Mouse (Mus musculus) spleen, embryonic (tissue): ENCODE measurements around the gene Ugt3a1.
"Not testable (repeated sequence)": the region's sequence is repeated elsewhere in the genome, so short reads cannot be mapped to it uniquely, and the experiment has no call there.

Experiments used
- CTCF ChIA-PET: fragments of 350-600 bp; sonication (Branson Sonifier 250); formaldehyde crosslinking; loops from one replicate; lab custom pipeline; 2022; lab: Charles Lee

Ugt3a1 gene

DNA sequence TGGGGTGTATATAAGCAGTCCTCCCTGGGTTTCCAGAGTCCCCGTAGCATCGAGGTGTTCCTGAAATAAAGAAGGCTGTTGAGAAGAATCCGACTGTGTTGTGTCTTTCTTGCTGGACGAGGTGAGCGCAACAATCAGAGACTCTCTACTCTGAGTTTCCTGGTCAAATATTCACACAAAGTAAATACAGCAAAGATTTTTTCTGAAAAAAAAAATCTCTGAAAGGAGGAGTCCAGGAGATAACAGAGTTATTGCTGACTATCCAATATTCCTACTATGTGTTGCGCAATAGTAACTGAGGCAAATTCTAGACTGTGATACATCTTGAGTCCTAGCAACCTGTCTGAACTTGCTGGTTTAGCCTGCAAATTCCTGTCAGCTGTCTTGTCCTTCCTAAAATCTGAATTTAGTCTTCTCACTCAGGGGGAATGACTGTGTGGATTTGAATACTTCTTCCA lies at the start of gene Ugt3a1:
Gene Ugt3a1, plus strand, starts transcription at position 51 of the 458 bp plus-strand sequence.
- CTCF ChIA-PET = no interaction called here

DNA sequence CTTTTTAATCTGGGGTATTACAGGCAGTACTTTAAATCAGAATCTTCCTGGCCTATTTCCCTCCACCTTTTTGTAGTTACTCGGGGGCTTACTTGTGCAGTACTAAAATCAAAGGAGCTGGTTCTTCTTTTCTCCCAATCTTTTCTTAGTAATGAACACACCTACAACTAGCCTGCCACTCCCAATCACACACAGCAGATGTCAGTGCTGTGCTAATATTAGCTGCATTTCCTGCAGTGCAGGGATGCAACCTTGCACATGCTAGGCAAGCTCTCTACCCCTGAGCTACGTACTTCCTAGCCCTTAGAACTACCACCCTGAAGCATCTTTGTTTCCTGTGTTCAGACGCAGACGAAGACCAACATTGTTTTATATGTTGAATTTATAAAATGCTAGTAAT lies 45.8 kb upstream of the Ugt3a1 start:
- CTCF ChIA-PET = not testable (repeated sequence)

DNA sequence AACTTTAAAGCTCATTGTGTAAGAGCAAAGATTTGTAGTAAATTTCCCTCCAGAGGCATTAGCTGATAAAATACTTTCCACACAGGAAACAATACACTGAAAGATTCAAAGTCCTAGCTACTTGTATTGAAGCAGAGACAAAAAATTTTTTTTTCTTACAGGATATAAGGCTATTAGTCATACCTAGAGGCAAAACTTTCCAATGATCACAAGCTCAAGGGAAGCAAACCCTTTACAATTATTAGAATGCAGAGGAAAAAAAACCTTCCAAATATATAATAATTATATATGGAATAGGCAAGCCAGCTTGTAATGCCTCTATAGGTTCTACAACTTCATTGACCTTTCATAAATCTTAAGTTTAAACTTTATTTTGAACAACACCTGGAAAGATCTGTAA lies 30.3 kb upstream of the Ugt3a1 start:
- CTCF ChIA-PET = no interaction called here

GRCm38 (mm10) chr15:9252891-9253290 lies 23.8 kb upstream of the Ugt3a1 start:
- CTCF ChIA-PET = no interaction called here

- CTCF ChIA-PET = no interaction called here
Measured at GRCm38 (mm10) chr15:9260621-9261020, 16.1 kb upstream of the Ugt3a1 start.

- CTCF ChIA-PET = no interaction called here
Measured at GRCm38 (mm10) chr15:9271876-9272275, 4.8 kb upstream of the Ugt3a1 start.

DNA sequence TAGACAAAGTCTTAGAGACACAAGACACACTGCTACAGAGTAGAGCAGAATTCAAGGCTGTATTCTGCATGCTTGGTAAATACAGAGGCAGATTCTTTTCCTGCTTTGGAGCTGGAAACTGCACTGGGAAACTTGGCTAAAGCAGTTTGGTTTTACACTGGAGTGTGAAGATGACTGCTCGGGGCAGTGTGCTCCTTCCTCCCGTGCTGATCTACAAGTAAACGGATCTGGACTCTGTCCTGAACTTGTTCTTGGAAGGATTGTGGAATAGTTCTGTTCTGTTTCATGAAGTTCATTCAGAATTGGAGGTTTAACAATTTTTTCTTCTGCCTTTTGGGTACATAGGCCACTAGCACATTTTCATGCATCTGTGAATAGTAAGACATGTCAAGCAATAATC lies 2.3 kb downstream of the Ugt3a1 start:
- CTCF ChIA-PET = no interaction called here

- CTCF ChIA-PET = no interaction called here
Measured at GRCm38 (mm10) chr15:9279596-9279995, 2.9 kb downstream of the Ugt3a1 start.

DNA sequence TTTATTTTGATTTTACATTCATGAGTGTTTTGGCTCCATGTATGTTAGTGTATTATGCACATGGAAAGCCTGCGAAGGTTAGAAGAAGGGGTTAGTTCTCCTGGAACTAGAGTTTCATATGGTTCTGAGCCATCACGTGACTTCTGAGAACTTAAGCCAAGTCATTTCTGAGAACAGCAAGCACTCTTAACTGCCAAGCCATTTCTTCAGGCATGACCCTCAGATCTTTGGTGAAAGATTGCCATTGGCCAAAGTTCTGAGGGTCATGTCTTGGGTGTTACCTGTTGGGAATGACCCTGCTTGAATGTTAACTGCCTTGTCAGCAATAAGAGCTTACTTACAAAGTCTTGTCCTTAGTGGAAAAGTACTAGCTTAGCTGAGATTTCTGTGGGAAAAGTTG lies 6.5 kb downstream of the Ugt3a1 start:
- CTCF ChIA-PET = no interaction called here

DNA sequence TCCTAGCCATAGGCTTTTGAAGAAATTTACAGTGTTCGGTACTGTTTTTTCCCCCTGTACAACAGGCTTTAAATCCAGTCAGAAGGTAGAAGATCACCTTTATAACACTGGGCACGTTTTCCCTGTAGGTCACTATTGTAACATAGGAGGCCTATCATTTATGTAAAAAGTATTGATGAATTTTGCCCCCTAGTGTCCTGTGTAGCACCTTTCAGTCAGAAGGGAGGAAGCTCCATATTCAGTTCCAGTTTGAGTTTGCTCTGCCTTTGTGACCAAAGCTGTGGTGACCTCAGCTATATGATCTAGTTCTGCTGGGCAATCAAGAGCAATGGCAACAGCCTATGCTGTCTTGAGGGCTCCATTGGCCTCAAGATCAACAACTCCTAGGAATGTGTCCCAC lies 13.0 kb downstream of the Ugt3a1 start:
- CTCF ChIA-PET = no interaction called here

DNA sequence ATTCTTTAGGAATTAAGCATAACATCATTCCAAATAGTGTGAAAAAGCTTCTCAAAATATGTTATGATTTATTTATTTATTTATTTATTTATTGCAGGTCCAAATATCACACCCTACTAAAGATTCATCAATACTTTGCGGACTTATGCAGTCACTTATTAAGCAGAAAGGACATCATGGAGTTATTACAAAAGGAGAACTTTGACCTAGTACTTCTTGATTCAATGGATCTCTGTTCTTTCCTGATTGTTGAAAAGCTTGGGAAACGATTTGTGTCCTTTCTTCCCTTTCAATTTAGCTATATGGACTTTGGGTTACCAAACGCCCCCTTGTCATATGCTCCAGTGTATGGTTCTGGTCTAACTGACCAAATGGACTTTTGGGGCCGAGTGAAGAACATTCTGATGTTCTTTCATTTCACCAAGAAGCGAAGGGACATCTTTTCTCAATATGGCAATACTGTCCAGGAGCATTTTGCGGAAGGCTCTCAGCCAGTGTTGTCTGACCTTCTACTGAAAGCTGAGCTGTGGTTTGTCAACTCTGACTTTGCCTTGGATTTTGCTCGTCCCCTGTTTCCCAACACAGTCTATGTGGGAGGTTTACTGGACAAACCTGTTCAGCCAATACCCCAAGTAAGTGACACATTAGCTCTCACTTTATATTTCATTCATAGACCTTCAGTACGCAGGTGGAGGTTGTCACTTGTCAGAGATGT lies 29.4 kb downstream of the Ugt3a1 start:
- CTCF ChIA-PET = no interaction called here

DNA sequence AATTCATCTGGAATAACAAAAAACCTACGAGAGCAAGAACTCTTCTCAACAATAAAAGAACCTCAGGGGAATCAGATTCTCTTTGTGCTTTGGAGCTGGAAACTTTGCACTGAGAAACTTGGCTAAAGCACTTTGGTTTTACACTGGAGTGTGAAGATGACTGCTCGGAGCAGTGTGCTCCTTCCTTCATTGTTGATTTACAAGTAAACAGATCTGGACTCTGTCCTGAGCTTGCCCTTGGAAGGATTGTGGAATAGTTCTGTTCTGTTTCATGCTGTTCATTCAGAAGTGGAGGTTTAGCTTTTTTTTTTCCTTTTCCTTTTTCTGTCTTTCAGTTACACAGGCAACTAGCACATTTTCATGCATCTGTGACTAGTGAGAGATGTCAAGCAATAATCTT lies 57.9 kb downstream of the Ugt3a1 start:
- CTCF ChIA-PET = no interaction called here

- CTCF ChIA-PET = no interaction called here
Measured at GRCm38 (mm10) chr15:9335341-9335740, 58.7 kb downstream of the Ugt3a1 start, which contains the start of gene Ugt3a2. Gene Ugt3a2, plus strand, starts transcription at chr15:9335550.

- CTCF ChIA-PET = no interaction called here
Measured at GRCm38 (mm10) chr15:9336616-9337015, 59.9 kb downstream of the Ugt3a1 start.

DNA sequence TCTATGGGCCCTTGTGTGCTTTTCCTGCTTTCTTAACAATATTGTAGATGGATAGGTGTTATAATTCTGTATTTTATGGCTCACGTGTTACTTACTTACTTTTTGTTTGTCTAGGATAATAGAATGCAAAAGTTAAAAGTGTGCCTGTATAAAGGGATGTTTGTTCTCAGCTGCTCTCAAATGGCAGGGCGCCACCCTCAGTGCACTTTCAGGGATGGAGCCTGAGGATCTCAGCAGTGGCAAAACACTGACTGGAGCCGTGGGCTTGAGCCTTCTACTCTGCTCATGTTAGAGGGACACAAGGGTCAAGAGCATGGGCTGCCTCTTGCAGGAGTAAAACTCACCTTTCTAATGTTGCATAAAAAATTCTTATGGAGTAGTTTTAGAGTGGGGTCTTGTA lies 60.3 kb downstream of the Ugt3a1 start:
- CTCF ChIA-PET = no interaction called here

DNA sequence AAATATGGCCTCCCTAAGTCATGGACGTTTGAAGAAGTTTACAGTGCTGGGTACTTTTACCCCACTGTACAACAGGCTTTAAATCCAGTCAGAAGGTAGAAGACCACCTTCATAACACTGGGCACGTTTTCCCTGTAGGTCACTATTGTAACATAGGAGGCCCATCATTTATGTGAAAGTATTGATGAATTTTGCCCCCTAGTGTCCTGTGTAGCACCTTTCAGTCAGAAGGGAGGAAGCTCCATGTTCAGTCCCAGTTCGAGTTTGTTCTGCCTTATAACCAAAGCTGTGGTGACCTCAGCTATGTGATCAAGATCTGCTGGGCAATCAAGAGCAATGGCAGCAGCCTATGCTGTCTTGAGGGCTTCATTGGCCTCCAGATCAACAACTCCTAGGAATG lies 72.1 kb downstream of the Ugt3a1 start:
- CTCF ChIA-PET = no interaction called here

GRCm38 (mm10) chr15:9362801-9363200 lies 86.1 kb downstream of the Ugt3a1 start:
- CTCF ChIA-PET = no interaction called here
